Comparison of ENCODE assay signal across 30 mouse cellular contexts in genomic region chr11:23994160-23994559, GRCm38 (mm10).
DNase-seq lines count a peak whose midpoint lies in the region; ATAC-seq lines count a peak whose summit lies in the region.
"Had no signal": no experiment of that assay in that cellular context is flagged by ENCODE, and none has a peak within 500 bp of the region (broad histone marks: within the 10 kb centered on the region; RNA-seq: fewer than 3 reads in every experiment).

No protein-coding gene starts in this region.

- peak; percentile 75 for ATAC-seq in intestine, embryonic 15.5 days
- ATAC-seq: CD4-positive, CD25-positive, alpha-beta regulatory T cell, adult 4 months; forebrain, postnatal 0 days; hindbrain, embryonic 16.5 days; liver, embryonic 12.5 days; liver, postnatal 0 days had no signal

- H3K4me3 ChIP-seq in intestine, embryonic 15.5 days (replicated peaks), result no peak overlapping the region
- H3K4me3 ChIP-seq: embryonic facial prominence, embryonic 10.5 days; embryonic facial prominence, embryonic 15.5 days; forebrain, embryonic 12.5 days; heart, embryonic 10.5 days; heart, embryonic 15.5 days; liver, embryonic 12.5 days; megakaryocyte, embryonic 14.5 days; midbrain, embryonic 12.5 days; myocyte; neural tube, embryonic 12.5 days had no signal

- H3K36me3 ChIP-seq in intestine, embryonic 15.5 days, result no peaks in the 10 kb centered on the region
- H3K36me3 ChIP-seq: embryonic facial prominence, embryonic 10.5 days; embryonic facial prominence, embryonic 15.5 days; forebrain, embryonic 12.5 days; heart, embryonic 10.5 days; heart, embryonic 15.5 days; liver, embryonic 12.5 days; midbrain, embryonic 12.5 days; neural tube, embryonic 12.5 days had no signal

- no peak overlapping the region for H3K9ac ChIP-seq in intestine, embryonic 15.5 days
- H3K9ac ChIP-seq: embryonic facial prominence, embryonic 15.5 days; forebrain, embryonic 12.5 days; forebrain, postnatal 0 days; heart, embryonic 15.5 days; liver, embryonic 12.5 days; liver, postnatal 0 days; midbrain, embryonic 12.5 days; neural tube, embryonic 12.5 days had no signal

- no peaks in the 10 kb centered on the region for H3K9me3 ChIP-seq in intestine, embryonic 15.5 days
- H3K9me3 ChIP-seq: embryonic facial prominence, embryonic 10.5 days; embryonic facial prominence, embryonic 15.5 days; forebrain, embryonic 12.5 days; heart, embryonic 10.5 days; heart, embryonic 15.5 days; liver, embryonic 12.5 days; megakaryocyte, embryonic 14.5 days; midbrain, embryonic 12.5 days; neural tube, embryonic 12.5 days had no signal

- no peaks in the 10 kb centered on the region for H3K4me1 ChIP-seq in intestine, embryonic 15.5 days (replicated peaks)
- H3K4me1 ChIP-seq: embryonic facial prominence, embryonic 10.5 days; embryonic facial prominence, embryonic 15.5 days; forebrain, embryonic 12.5 days; heart, embryonic 10.5 days; heart, embryonic 15.5 days; liver, embryonic 12.5 days; megakaryocyte, embryonic 14.5 days; midbrain, embryonic 12.5 days; neural tube, embryonic 12.5 days had no signal

- H3K27me3 ChIP-seq in intestine, embryonic 15.5 days (replicated peaks), result no peaks in the 10 kb centered on the region
- H3K27me3 ChIP-seq: embryonic facial prominence, embryonic 15.5 days; forebrain, embryonic 12.5 days; heart, embryonic 15.5 days; liver, embryonic 12.5 days; megakaryocyte, embryonic 14.5 days; neural tube, embryonic 12.5 days had no signal

- H3K4me2 ChIP-seq in intestine, embryonic 15.5 days (replicated peaks), result no peak overlapping the region
- H3K4me2 ChIP-seq: embryonic facial prominence, embryonic 15.5 days; forebrain, embryonic 12.5 days; heart, embryonic 15.5 days; liver, embryonic 12.5 days; midbrain, embryonic 12.5 days; neural tube, embryonic 12.5 days had no signal

- DNase-seq in kidney, adult 9 months, result peak; percentile 14
- no peak for DNase-seq in kidney, adult 18-20 months
- peak; percentile 41 for DNase-seq in right cerebral cortex, adult 18-20 months
- no peak for DNase-seq in right cerebral cortex, postnatal 14 days
- peak; percentile 3 for DNase-seq in large intestine, adult 2 months (ENCODE audit: low read depth, low spot score)
- DNase-seq in cerebellum, postnatal 14 days, result no peak
- DNase-seq: adrenal gland, postnatal 25 days; cerebellum, adult 2 months; cerebellum, postnatal 25 days; forebrain, postnatal 0 days; gastrocnemius, postnatal 25 days; heart, adult 11 months; kidney, postnatal 10 days; left cerebral cortex, postnatal 4 days; liver, postnatal 0 days; lung, postnatal 36 days; right cerebral cortex, postnatal 4 days had no signal

- no peak overlapping the region for H3K27ac ChIP-seq in intestine, embryonic 15.5 days
- H3K27ac ChIP-seq: embryonic facial prominence, embryonic 10.5 days; embryonic facial prominence, embryonic 15.5 days; forebrain, embryonic 12.5 days; heart, embryonic 10.5 days; heart, embryonic 15.5 days; liver, embryonic 12.5 days; midbrain, embryonic 12.5 days; neural tube, embryonic 12.5 days had no signal

Comparison
In these comparisons a context has a peak if more than half of its experiments do, and no peak if none do; other contexts are left out.
1. DNase-seq: peak in kidney, adult 9 months (single experiment), right cerebral cortex, adult 18-20 months (single experiment) and large intestine, adult 2 months (single experiment); none in kidney, adult 18-20 months (single experiment), right cerebral cortex, postnatal 14 days (single experiment) and cerebellum, postnatal 14 days (0 of 2).